Mouse (Mus musculus): ENCODE measurements around the gene Cstad.

DNA sequence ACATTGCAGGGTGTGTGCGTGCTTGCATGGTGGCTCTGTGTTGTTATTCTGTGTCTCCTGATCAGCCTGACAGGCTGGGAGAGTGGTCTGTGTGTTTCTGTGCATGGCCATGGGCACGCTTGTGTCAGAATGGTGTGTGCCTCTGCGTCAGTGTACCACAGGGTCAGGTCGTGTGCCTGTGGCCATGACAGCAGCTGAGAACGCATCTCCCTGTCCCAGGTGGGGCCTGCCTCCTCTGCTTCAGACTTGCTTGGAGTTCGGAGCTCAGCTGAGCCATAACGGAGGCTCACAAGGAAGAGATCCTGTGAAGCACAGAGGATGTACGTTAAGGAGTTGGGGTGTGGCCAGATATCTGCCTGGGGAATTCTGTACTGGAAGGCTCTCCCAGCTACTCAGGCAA is 13.1 kb downstream of the Cstad start:
- TF ChIP-seq CTCF (IDR thresholded peaks at IDR 0.05; ENCODE audit: low read depth) (no peak), EP300 (IDR thresholded peaks at IDR 0.05; ENCODE audit: low read depth) (no peak)

Measured in liver, embryonic 14.5 days (tissue).